Mouse (Mus musculus) retina, embryonic 14.5 days (tissue): ENCODE measurements at regions not wholly inside any gene's neighbourhood (a gene's known extent, or its start where the extent isn't known, plus 50 kb on each side); places are given as distances from the start of the nearest gene placed in this dataset.

Experiments
- DNase-seq: peaks from one replicate; pipeline ENCODE4 v3.0.0-alpha.2; 2015; ENCODE audit warnings: low spot score

GRCm38 (mm10) chr13:79453227-79453626 is 1253.7 kb upstream of the Nr2f1 start:
- peak; percentile 12 for DNase-seq

- DNase-seq: no peak
Observed at GRCm38 (mm10) chr13:79443113-79443512, 1243.6 kb upstream of the Nr2f1 start.

- DNase-seq: no peak
Observed at GRCm38 (mm10) chr13:79442701-79443100, 1243.1 kb upstream of the Nr2f1 start.

GRCm38 (mm10) chr13:79431465-79431864 is 1231.9 kb upstream of the Nr2f1 start:
- DNase-seq: peak; percentile 21

- DNase-seq: peak; percentile 56
Observed at GRCm38 (mm10) chr13:79430987-79431386, 1231.4 kb upstream of the Nr2f1 start.

DNA sequence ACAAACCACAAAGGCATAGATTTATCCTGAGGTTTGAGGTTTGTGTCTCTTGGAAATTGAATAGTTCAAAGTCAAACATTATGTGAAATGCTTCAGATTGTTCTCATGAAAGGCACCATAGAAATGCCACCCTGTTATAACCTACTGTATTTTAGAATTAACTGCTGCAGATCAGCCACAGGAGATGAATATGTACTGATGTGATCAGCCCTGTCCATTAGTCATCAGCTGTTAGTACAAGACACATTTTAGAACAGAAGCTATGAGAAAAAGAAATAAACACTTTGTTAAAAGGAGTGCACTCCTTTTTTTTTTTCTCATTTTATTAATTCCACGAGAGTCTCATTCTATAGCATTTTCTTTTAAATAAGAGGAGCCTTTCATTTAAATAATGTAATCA is 1231.0 kb upstream of the Nr2f1 start:
- DNase-seq: no peak

GRCm38 (mm10) chr13:79417841-79418240 is 1218.3 kb upstream of the Nr2f1 start:
- peak; percentile 81 for DNase-seq

DNA sequence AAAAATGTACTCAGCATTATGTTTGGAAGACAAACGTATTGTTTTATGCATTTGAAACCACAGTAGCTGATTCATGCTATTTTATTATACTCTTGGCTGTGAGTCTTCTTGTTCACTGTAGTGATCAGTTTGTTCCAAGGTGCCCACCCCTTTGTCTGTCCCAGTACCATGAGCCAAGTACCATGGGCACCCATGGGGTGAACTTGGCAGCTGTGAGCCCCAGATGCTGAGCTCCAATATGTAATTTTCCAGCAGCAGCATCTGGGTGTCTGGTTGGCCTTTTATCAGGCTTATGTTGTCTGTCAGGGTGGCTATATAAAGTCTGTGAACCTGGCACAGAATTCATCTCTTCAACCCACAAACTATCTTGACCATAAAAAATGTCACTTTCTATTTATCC is 1200.5 kb upstream of the Nr2f1 start:
- no peak for DNase-seq

DNA sequence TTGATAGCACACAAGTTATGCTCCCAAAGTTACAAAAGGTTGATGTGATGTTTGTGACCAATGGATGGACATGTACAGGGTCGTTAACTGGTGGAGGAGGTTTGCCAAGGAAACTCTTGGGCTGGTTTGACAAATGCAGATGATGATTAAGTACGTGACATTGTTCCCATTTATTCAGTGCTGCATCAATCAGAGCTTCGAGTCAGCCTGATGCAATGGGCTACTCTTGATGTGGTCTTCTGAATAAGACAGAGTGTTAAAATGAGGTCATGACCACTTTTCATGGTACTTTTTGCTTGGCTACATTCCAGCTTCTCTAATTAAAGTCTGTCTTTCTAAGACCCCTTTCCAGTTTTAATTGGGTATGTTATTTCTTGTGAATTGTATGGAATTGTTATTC is 1194.4 kb upstream of the Nr2f1 start:
- peak; percentile 83 for DNase-seq

- DNase-seq: peak; percentile 79
Observed at GRCm38 (mm10) chr13:79387928-79388327, 1188.4 kb upstream of the Nr2f1 start.

- no peak for DNase-seq
Observed at GRCm38 (mm10) chr13:79341494-79341893, 1141.9 kb upstream of the Nr2f1 start.

GRCm38 (mm10) chr13:79340459-79340858 is 1140.9 kb upstream of the Nr2f1 start:
- peak; percentile 70 for DNase-seq

DNA sequence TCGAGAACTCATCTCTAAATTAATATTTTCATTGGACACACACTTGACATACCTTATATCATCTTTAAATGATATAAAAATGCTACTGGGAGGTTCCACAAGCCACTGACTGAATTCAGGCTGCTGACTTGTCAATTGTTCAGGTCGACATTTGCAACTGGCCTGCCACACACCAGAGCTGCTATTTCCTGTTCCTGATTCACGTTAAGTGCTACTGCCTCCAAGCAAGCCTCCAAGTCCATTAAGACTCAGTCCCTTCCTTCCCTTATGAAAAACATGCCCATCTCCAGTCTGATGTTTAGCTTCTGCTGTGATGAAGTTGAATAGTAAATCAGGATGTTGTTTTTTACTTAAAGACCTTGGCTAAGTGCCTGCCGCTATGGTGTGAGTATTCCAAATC is 1140.2 kb upstream of the Nr2f1 start:
- DNase-seq: no peak

DNA sequence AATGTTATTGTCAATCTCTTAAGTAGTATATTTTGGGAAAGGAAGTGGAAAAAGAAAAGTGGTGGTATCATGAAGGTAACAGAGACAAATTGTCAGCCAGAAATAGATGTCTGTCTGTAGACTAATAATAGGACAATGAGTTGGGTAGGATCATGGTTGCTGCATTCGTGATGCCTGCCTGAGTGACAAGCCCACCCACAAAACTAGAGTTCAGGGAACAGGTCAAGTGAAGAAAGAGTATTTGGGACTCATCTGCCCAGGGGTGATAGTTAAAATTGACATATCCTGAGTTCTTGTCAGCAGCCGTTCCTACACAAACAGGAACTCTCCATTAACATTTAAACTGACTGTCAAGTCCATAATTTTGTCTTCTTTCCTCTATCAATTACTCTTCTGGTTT is 1120.6 kb upstream of the Nr2f1 start:
- DNase-seq: peak; percentile 63

GRCm38 (mm10) chr13:79309584-79310110 is 1110.1 kb upstream of the Nr2f1 start:
- no peak for DNase-seq

DNA sequence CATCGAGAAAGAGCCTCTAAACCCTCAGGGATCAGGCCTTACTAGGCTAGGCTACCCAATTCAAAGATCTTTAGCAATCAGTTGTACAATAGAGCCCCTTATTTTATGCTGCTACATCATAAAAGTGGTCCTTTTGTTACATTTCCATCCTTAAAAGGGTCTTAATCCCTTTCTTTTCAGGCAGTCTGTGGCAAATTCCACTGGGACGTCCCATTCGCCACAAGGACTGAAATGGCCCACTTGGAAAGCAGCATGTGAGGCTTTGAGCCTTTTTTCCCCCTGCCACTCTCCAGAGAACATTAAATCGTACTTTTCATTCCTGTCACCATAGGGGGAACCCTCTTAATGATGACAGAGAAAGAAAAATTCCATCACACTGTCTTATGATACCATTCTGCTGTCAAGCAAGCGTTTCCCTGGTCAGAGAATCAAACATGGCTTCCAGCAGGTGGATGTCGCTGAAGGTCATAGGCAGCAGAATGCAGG is 1097.7 kb upstream of the Nr2f1 start:
- DNase-seq: no peak

- no peak for DNase-seq
Observed at GRCm38 (mm10) chr13:79288022-79288421, 1088.5 kb upstream of the Nr2f1 start.

GRCm38 (mm10) chr13:79286181-79286580 is 1086.6 kb upstream of the Nr2f1 start:
- DNase-seq: no peak

DNA sequence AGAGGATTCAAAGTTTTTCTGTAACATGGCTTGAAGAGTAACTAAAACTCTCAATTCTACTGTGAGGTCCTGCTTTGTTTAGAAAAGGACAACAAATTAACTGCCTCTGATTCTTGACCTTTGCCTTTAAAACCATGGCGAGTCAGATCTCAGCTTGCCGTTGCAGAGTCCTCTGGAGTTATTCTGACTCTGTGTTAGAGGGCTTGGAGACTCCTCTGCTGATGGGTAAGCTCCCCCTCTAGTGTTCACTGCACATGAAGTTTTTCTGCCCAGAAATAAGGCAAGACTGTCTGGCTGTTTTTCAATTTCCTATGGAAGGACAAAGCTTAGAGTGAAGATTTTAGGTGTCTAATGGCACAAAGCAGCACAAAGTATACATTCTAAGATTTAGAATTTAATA is 1085.9 kb upstream of the Nr2f1 start:
- peak; percentile 69 for DNase-seq

- DNase-seq: peak; percentile 51
Observed at GRCm38 (mm10) chr13:79277714-79278113, 1078.2 kb upstream of the Nr2f1 start.

- DNase-seq: peak; percentile 52
Observed at GRCm38 (mm10) chr13:79277313-79277712, 1077.8 kb upstream of the Nr2f1 start.

GRCm38 (mm10) chr13:79255362-79255761 is 1055.8 kb upstream of the Nr2f1 start:
- peak; percentile 57 for DNase-seq

GRCm38 (mm10) chr13:79252385-79252784 is 1052.8 kb upstream of the Nr2f1 start:
- no peak for DNase-seq

DNA sequence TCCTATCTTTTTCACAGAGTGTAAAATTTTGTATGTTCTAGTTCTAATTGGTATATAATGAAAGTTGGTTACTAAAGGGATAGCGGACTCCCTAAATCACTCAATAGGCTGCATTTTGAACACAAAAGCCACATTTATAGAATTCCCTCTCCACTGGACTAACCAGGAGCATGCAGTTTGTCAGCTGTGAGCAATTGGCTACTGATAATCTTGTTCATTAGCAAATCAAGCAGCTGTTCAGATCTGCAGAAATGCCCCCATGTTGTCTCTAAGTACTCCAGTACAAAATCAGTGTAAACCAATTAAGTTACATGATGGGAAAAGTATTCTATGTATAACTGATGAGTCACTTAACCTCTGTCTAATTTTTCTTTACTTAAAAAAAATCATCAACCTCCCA is 1051.7 kb upstream of the Nr2f1 start:
- peak; percentile 33 for DNase-seq
